Comparison of ENCODE assay signal across 9 mouse cellular contexts in the genomic region with DNA sequence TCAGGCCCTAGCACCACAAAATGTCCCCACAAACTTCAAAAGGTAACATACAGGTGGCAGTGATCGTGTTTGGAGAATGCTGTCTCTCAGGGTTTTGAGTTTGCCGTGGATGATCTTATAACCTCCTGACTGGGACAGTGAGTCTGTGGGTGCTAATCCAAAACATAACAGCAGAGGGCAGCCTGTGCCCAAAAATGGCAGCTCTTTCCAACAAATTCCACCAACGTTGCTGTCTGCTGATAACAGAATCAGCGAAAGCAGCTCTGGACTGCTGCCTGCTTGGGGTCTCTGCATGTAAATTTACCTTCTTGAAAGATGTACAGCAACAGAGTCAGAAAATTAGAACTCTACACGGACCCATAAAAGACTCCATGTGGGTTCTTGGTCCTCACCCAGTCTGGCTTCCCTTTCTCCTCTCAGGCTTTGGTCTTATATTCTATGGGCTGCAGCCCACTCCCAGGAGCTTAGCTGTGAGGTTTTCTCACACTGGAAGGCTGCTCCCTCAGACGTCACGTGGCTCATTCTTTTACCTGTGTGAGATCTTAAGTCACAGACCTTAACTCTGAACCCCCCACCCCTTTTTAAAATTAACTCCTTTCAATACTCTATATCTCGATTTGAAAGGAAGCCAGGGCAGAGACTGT. TPM values are rescaled to one million over a fixed set of nuclear protein-coding genes. Genes with fewer than 3 reads are reported as not detected.
DNase-seq lines count a peak whose midpoint lies in the region; ATAC-seq and TF ChIP-seq lines count a peak whose summit lies in the region.
"Had no signal": no experiment of that assay in that cellular context is flagged by ENCODE, and none has a peak within 500 bp of the region (broad histone marks: within the 10 kb centered on the region; RNA-seq: fewer than 3 reads in every experiment).

No protein-coding gene starts in this region.

- no peaks in the 10 kb centered on the region for H3K79me2 ChIP-seq in CH12.LX (replicated peaks; ENCODE audit: control insufficient read depth, extremely low read depth, insufficient read depth, poor library complexity, severe bottlenecking)

- H3K4me1 ChIP-seq in CH12.LX (ENCODE audit: control insufficient read depth in 1 of 2, insufficient read depth in 2 of 2) = no peaks in the 10 kb centered on the region
- no peaks in the 10 kb centered on the region for H3K4me1 ChIP-seq in cortical plate, adult 2 months (ENCODE audit: control insufficient read depth, insufficient read depth, low read length)
- H3K4me1 ChIP-seq in heart, embryonic 10.5 days = peaks cover 9% of the 10 kb centered on the region
- H3K4me1 ChIP-seq in liver, postnatal 0 days (ENCODE audit: insufficient read depth) = no peaks in the 10 kb centered on the region

- no peaks in the 10 kb centered on the region for H3K36me3 ChIP-seq in CH12.LX (replicated peaks in 1 of 2; ENCODE audit: control insufficient read depth in 1 of 2, insufficient read depth in 1 of 2, low read length in 1 of 2)
- H3K36me3 ChIP-seq in heart, embryonic 10.5 days = no peaks in the 10 kb centered on the region
- H3K36me3 ChIP-seq in liver, postnatal 0 days (replicated peaks; ENCODE audit: insufficient read depth, low read length) = no peaks in the 10 kb centered on the region

- TF ChIP-seq EP300 in CH12.LX (IDR thresholded peaks at IDR 0.05; ENCODE audit: low read length) = no peak
- no peak for TF ChIP-seq EP300 in liver, postnatal 0 days (IDR thresholded peaks at IDR 0.05; ENCODE audit: low read depth)

- no peak overlapping the region for H3K9ac ChIP-seq in CH12.LX (ENCODE audit: insufficient read depth, low read depth)
- no peak overlapping the region for H3K9ac ChIP-seq in liver, postnatal 0 days (replicated peaks)

- ATAC-seq in liver, postnatal 0 days = no peak
- ATAC-seq in monocyte, adult 5-6 weeks (replicated peaks; ENCODE audit: insufficient number of reproducible peaks, low FRiP score, low TSS enrichment, poor library complexity, severe bottlenecking) = no peak

- H3K27me3 ChIP-seq in CH12.LX (replicated peaks) = peaks cover 70% of the 10 kb centered on the region
- no peaks in the 10 kb centered on the region for H3K27me3 ChIP-seq in heart, embryonic 10.5 days (ENCODE audit: insufficient read depth, poor library complexity, severe bottlenecking)
- H3K27me3 ChIP-seq in liver, postnatal 0 days (ENCODE audit: insufficient read depth, low read length) = no peaks in the 10 kb centered on the region

- in situ Hi-C loops in CH12.LX (cut with MboI; ENCODE audit: low pct_ligation_motif_present, low pct_unique_long_range_greater_than_20kb, low sequenced_read_pairs) = no loop called here

- no peak overlapping the region for H3K27ac ChIP-seq in CH12.LX (ENCODE audit: insufficient read depth, low read depth)
- H3K27ac ChIP-seq in cortical plate, adult 2 months (ENCODE audit: insufficient read depth, low read length) = no peak overlapping the region
- H3K27ac ChIP-seq in heart, embryonic 10.5 days = no peak overlapping the region
- H3K27ac ChIP-seq in liver, postnatal 0 days (ENCODE audit: low read depth) = no peak overlapping the region

- no peaks in the 10 kb centered on the region for H3K9me3 ChIP-seq in CH12.LX (replicated peaks; ENCODE audit: low read length)
- no peaks in the 10 kb centered on the region for H3K9me3 ChIP-seq in heart, embryonic 10.5 days
- no peaks in the 10 kb centered on the region for H3K9me3 ChIP-seq in liver, postnatal 0 days (ENCODE audit: low read length)

- no peak overlapping the region for H3K4me2 ChIP-seq in CH12.LX (ENCODE audit: insufficient read depth, low read depth, poor library complexity, severe bottlenecking)
- H3K4me2 ChIP-seq in liver, postnatal 0 days (ENCODE audit: low read depth, low read length) = no peak overlapping the region

- WGBS in heart, embryonic 10.5 days = 19% methylated on average over 8 of the region's 8 CpGs
- 19% methylated on average over 8 of the region's 8 CpGs for WGBS in liver, postnatal 0 days (ENCODE audit: insufficient replicate concordance)

- TF ChIP-seq CTCF in CH12.LX (conservative IDR thresholded peaks at IDR 0.05 in 1 of 2, IDR thresholded peaks at IDR 0.05 in 1 of 2; ENCODE audit: low read depth in 2 of 2, low read length in 2 of 2) = peak; percentile 64 to 83; a peak in 3 of 4 replicates
- TF ChIP-seq CTCF in cortical plate, adult 2 months (IDR thresholded peaks at IDR 0.05; ENCODE audit: extremely low read depth, insufficient read depth, low read length) = peak; percentile 96
- TF ChIP-seq CTCF in liver, postnatal 0 days (IDR thresholded peaks at IDR 0.05; ENCODE audit: low read depth) = peak; percentile 73

- no peak overlapping the region for H3K4me3 ChIP-seq in CH12.LX (replicated peaks in 1 of 3; ENCODE audit: low read depth in 2 of 3, low read length in 2 of 3, poor library complexity in 1 of 3)
- H3K4me3 ChIP-seq in cortical plate, adult 2 months (ENCODE audit: insufficient read depth, low read length) = no peak overlapping the region
- no peak overlapping the region for H3K4me3 ChIP-seq in heart, embryonic 10.5 days
- H3K4me3 ChIP-seq in liver, postnatal 0 days (ENCODE audit: low read depth, low read length) = no peak overlapping the region

- dilution Hi-C loops in CH12.LX (cut with MboI; ENCODE audit: extremely low pct_ligation_motif_present, extremely low pct_unique_long_range_greater_than_20kb, low sequenced_read_pairs) = no loop called here

- TF ChIP-seq POLR2A in CH12.LX (IDR thresholded peaks at IDR 0.05; ENCODE audit: low read depth, low read length) = no peak
- no peak for TF ChIP-seq POLR2A in cortical plate, adult 2 months (IDR thresholded peaks at IDR 0.05; ENCODE audit: extremely low read depth, insufficient read depth, low read length)

- TF ChIP-seq RAD21 in CH12.LX (IDR thresholded peaks at IDR 0.05; ENCODE audit: low read depth, low read length) = peak; percentile 88

- peak; percentile 39 for DNase-seq in CH12.LX (ENCODE audit: extremely low read depth)
- DNase-seq in adrenal gland, adult (ENCODE audit: inconsistent age in 2 of 2, low spot score in 1 of 2) = peak; percentile 40 to 86
- peak; percentile 83 for DNase-seq in heart, embryonic 10.5 days (ENCODE audit: low spot score)
- peak; percentile 55 to 87 for DNase-seq in kidney, postnatal 36 days
- peak; percentile 68 for DNase-seq in liver, postnatal 0 days
- DNase-seq in retina, embryonic 14.5 days (ENCODE audit: low spot score) = peak; percentile 91

TF ChIP-seq in CH12.LX, 34 proteins besides CTCF, POLR2A, EP300 and RAD21:
- TF ChIP-seq ZC3H11A (IDR thresholded peaks at IDR 0.05; ENCODE audit: low read depth, low read length) (0 out of 2 replicates have a peak, but pooled peaks have one; percentile 9), SMC3 (IDR thresholded peaks at IDR 0.05; ENCODE audit: low read depth, low read length) (peak; percentile 70), MAFK (IDR thresholded peaks at IDR 0.05; ENCODE audit: insufficient replicate concordance, low read length) (no peak)

RNA-seq across cellular contexts. Expression of gene Zkscan2, which starts 24.1 kb away (rescaled TPM):
- total RNA-seq in CH12.LX (2012; rRNA removed) = not detected in 2 replicates
- total RNA-seq in CH12.LX (2014; rRNA removed) = not detected in 2 replicates
- polyA plus RNA-seq in CH12.LX (2012; ENCODE audit: insufficient read length, low read depth) = not detected in 2 replicates
- 16.4 and 19.8 TPM in 2 replicates for polyA plus RNA-seq in cortical plate, adult 2 months (2012; rRNA removed)
- polyA plus RNA-seq in heart, embryonic 10.5 days (2016; fragmentation: Nextera tagmentation; extraction: Ambion mirVana) = 1.9 and 2.9 TPM in 2 replicates
- 0.05 TPM in 1 of 2 replicates, not detected in the other for polyA plus RNA-seq in liver, postnatal 0 days (2015; fragmentation: Nextera tagmentation; extraction: Ambion mirVana)
- not detected in 3 replicates for total RNA-seq in monocyte, adult 5-6 weeks (2017)
- total RNA-seq: hematopoietic stem cell, adult 5-6 weeks had no signal

Comparison
In these comparisons a context has a peak if more than half of its experiments do, and no peak if none do; other contexts are left out.
1. DNase-seq: peak in every context shown above with its lines; median percentile 91 in retina, embryonic 14.5 days; 83 in heart, embryonic 10.5 days; 71 in kidney, postnatal 36 days; 68 in liver, postnatal 0 days; 63 in adrenal gland, adult; 39 in CH12.LX.